Mouse (Mus musculus): ENCODE data around the gene Faxc.

Gene Faxc

DNA sequence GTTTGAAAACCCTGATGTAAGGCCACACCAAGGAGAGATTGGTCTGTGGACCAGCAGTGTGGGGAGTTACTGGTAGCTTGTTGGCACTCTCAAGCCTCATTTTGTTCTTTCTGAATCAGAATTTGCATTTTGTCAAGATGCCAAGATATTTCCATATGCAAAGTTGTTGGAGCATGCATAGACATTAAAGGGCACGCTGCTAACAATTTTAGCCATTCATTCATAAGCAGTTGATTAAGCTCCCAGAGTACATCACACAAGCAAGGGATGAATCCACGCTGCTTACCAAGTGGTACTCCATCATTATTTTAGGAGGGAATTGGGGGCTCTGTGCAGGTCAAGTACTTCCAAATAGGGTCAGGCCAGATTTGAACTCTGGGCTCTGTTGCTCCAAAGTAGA lies 98.8 kb downstream of the Faxc start:
- DNase-seq (ENCODE audit: low spot score in 2 of 2), result no peak

All from frontal cortex, postnatal 14 days (tissue).